Mouse (Mus musculus) ES-Bruce4 (cell line): ENCODE data around the gene Mrpl2. TPM values are rescaled to one million over a fixed set of nuclear protein-coding genes. Genes with fewer than 3 reads are reported as not detected.

ENCODE experiments used
- H3K27ac ChIP-seq: 2 replicates; pipeline ENCODE4 v1.5.1; 2012; ENCODE audit warnings: low read length, inconsistent platforms; ENCODE audit not compliant: insufficient read depth
- H3K27me3 ChIP-seq: 2 replicates; pipeline ENCODE4 v1.6.1; 2012; ENCODE audit warnings: mild to moderate bottlenecking, low read length, inconsistent platforms; ENCODE audit not compliant: control insufficient read depth, poor library complexity, insufficient read depth, severe bottlenecking
- H3K36me3 ChIP-seq: 2 replicates; pipeline ENCODE4 v1.6.1; 2012; ENCODE audit warnings: inconsistent platforms, mild to moderate bottlenecking, low read length, moderate library complexity; ENCODE audit not compliant: control insufficient read depth, poor library complexity, insufficient read depth, severe bottlenecking
- H3K4me1 ChIP-seq: one replicate; pipeline ENCODE4 v1.8.1; 2011; ENCODE audit warnings: low read length; ENCODE audit not compliant: control insufficient read depth, insufficient read depth
- H3K4me3 ChIP-seq: 2 replicates; pipeline ENCODE4 v1.5.1; 2011; ENCODE audit warnings: low read depth, mild to moderate bottlenecking, low read length
- H3K9ac ChIP-seq: 2 replicates; pipeline ENCODE4 v1.6.1; 2012; ENCODE audit warnings: low read depth, mild to moderate bottlenecking, inconsistent platforms; ENCODE audit not compliant: poor library complexity, severe bottlenecking
- H3K9me3 ChIP-seq: replicated peaks from 2 replicates; pipeline ENCODE4 v1.6.1; 2012; ENCODE audit warnings: mild to moderate bottlenecking, low read length, inconsistent platforms; ENCODE audit not compliant: control insufficient read depth, poor library complexity, insufficient read depth, severe bottlenecking
- CTCF ChIP-seq: IDR thresholded peaks from one replicate; pipeline ENCODE4 v1.8.1; 2011; ENCODE audit warnings: low read depth, low read length
- EP300 ChIP-seq: IDR thresholded peaks from 2 replicates; pipeline ENCODE4 v1.6.1; 2011; ENCODE audit warnings: low read depth, low read length; ENCODE audit not compliant: insufficient read depth
- POLR2A ChIP-seq: IDR thresholded peaks from one replicate; pipeline ENCODE4 v1.8.1; 2011; ENCODE audit warnings: low read length; ENCODE audit not compliant: insufficient read depth
- polyA plus RNA-seq: library from polyadenylated mRNA; stranded (reverse); fragments of >200 nt; gene quantifications from 2 replicates; pipeline ENCODE4 v1.2.4, GENCODE M21; 2011; ENCODE audit warnings: low read depth; ENCODE audit not compliant: missing spikeins, insufficient read depth, insufficient read length

The Mrpl2 gene
- polyA plus RNA-seq: 65.8 and 70.9 TPM in 2 replicates

- Histone ChIP-seq H3K36me3 (peaks cover 6% of the 10 kb centered on the region; the same call in 1 of the 2 replicates), H3K27ac (peak within 1 kb of the TSS; percentile 16; the same call in 1 of the 2 replicates), H3K4me1 (no peaks in the 10 kb centered on the region), H3K4me3 (peak within 1 kb of the TSS; percentile 98), H3K9ac (peak within 1 kb of the TSS; percentile 76), H3K27me3 (no peaks in the 10 kb centered on the region), H3K9me3 (no peaks in the 10 kb centered on the region)
- TF ChIP-seq POLR2A (peak; percentile 34), EP300 (peak; percentile 14; the same call in 1 of the 2 replicates), CTCF (no peak)
Measured at GRCm38 (mm10) chr17:46645561-46646321, at the start of gene Mrpl2, which contains the start of gene Klc4. Mrpl2 (plus strand) TSS chr17:46646229. Klc4 (minus strand) TSS chr17:46646022.

DNA sequence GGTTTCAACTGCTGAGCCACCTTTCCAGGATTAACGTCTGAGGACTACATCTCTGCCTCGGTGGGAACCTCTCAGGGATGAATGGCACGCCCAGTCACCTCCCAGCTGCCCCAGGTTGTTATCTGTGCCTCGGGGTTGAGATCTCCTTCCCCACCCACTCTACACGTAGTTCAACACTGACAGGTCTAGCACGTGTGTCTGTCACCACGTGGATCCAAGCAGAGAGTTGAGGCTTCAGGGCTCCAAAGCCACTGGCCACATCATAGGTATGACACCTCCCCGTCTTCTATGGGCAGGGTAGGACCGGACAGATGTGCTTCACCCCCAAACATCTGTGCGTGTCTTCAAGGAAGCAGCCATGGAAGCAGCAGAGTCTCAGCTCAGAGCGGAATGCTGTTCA lies 48.1 kb upstream of the Mrpl2 start:
- Histone ChIP-seq H3K27ac (no peak overlapping the region), H3K4me1 (peaks cover 13% of the 10 kb centered on the region), H3K27me3 (no peaks in the 10 kb centered on the region), H3K9ac (no peak overlapping the region), H3K36me3 (no peaks in the 10 kb centered on the region), H3K9me3 (no peaks in the 10 kb centered on the region), H3K4me3 (no peak overlapping the region)
- no peak for TF ChIP-seq EP300
- TF ChIP-seq POLR2A: no peak
- no peak for TF ChIP-seq CTCF

- no peak overlapping the region for H3K9ac ChIP-seq
- no peaks in the 10 kb centered on the region for H3K36me3 ChIP-seq
- H3K27me3 ChIP-seq: no peaks in the 10 kb centered on the region
- no peaks in the 10 kb centered on the region for H3K9me3 ChIP-seq
- no peak for TF ChIP-seq POLR2A
- TF ChIP-seq EP300: no peak
- no peak for TF ChIP-seq CTCF
- no peak overlapping the region for H3K27ac ChIP-seq
- peaks cover 8% of the 10 kb centered on the region for H3K4me1 ChIP-seq
- no peak overlapping the region for H3K4me3 ChIP-seq
Measured at GRCm38 (mm10) chr17:46598963-46599362, 47.1 kb upstream of the Mrpl2 start.

DNA sequence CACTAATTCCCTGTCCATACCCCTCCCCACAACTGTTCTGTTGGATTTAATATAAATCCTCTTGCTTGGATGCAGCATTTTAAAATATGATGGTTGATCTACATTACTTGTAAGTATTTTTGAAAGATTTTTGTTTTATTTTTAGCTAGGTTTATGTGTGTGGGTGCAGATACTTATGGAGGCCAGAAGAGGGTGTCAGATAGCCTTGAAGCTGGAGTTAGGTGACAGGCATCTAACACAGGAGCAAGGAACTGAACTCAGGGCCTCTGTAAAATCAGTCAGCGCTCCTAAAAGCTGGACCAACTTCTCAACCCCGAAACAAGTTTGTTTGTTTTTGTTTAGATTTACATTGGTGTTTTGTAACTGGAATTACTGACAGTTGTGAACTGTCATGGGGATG lies 45.5 kb upstream of the Mrpl2 start:
- no peaks in the 10 kb centered on the region for H3K9me3 ChIP-seq
- H3K27me3 ChIP-seq: no peaks in the 10 kb centered on the region
- H3K4me3 ChIP-seq: no peak overlapping the region
- TF ChIP-seq CTCF (no peak), EP300 (no peak), POLR2A (no peak)
- H3K36me3 ChIP-seq: no peaks in the 10 kb centered on the region
- H3K4me1 ChIP-seq: peaks cover 8% of the 10 kb centered on the region
- H3K9ac ChIP-seq: no peak overlapping the region
- 0 out of 2 replicates have a peak overlapping the region, but pooled peaks have one; percentile 64 for H3K27ac ChIP-seq

DNA sequence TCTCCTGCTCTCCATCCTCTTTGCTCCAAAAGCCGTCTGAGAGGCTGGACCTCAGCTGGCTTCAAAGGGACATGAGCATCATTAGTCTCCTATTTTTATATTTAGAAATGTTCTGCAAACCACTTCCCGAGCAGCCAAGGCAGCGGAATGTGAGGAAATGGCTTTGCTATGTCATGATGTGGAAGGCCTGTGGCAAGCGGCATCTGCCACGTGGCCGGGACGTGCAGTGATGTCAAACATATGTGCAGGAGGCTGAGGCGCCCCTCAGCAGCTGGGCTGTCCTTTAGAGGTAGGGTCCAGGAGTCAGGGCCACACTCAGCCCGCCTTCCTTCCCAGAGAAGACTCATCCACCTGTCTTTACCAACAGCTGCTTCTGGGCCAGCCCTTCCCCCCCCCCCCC lies 43.8 kb upstream of the Mrpl2 start:
- TF ChIP-seq POLR2A: no peak
- H3K36me3 ChIP-seq: no peaks in the 10 kb centered on the region
- H3K4me1 ChIP-seq: peaks cover 4% of the 10 kb centered on the region
- no peak overlapping the region for H3K4me3 ChIP-seq
- H3K9me3 ChIP-seq: no peaks in the 10 kb centered on the region
- H3K27me3 ChIP-seq: no peaks in the 10 kb centered on the region
- H3K27ac ChIP-seq: 0 out of 2 replicates have a peak overlapping the region, but pooled peaks have one; percentile 18
- peak overlapping the region; percentile 42; the same call in 1 of the 2 replicates for H3K9ac ChIP-seq

DNA sequence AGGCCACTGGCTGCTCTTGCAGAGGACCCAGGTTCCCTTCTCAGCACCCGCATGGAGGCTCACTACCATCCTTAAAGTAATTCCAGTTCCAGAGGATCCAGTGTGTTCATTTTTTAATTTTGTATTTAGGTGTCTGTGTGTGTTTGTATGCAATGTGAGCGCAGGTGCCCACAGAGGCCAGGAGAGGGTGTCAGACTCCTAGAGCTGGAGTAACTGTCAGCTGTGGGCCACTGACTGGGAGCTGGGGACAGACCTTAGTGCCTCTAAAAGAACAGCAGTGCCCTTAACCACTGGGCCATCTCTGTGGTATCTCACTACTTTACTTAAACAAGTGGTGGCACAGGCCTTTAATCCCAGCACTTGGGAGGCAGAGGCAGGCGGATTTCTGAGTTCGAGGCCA lies 42.8 kb upstream of the Mrpl2 start:
- H3K36me3 ChIP-seq: no peaks in the 10 kb centered on the region
- peaks cover 5% of the 10 kb centered on the region for H3K4me1 ChIP-seq
- H3K27me3 ChIP-seq: no peaks in the 10 kb centered on the region
- H3K27ac ChIP-seq: no peak overlapping the region
- H3K9me3 ChIP-seq: no peaks in the 10 kb centered on the region
- TF ChIP-seq CTCF: peak; percentile 56
- no peak for TF ChIP-seq POLR2A
- no peak for TF ChIP-seq EP300
- H3K4me3 ChIP-seq: no peak overlapping the region
- H3K9ac ChIP-seq: no peak overlapping the region
